Mouse (Mus musculus): ENCODE results near the gene Lyrm9.

The Lyrm9 gene

GRCm38 (mm10) chr11:78889156-78889555 is 62.8 kb downstream of the Lyrm9 start:
- H3K4me1 ChIP-seq (replicated peaks; ENCODE audit: low read depth, low read length) = peaks cover 18% of the 10 kb centered on the region
- H3K9me3 ChIP-seq (ENCODE audit: low read length) = no peaks in the 10 kb centered on the region
- no peak overlapping the region for H3K4me3 ChIP-seq (replicated peaks; ENCODE audit: low read length)
- no peaks in the 10 kb centered on the region for H3K27me3 ChIP-seq (ENCODE audit: insufficient read depth, low read length)
- no peaks in the 10 kb centered on the region for H3K36me3 ChIP-seq (ENCODE audit: insufficient read depth, low read length)
- TF ChIP-seq POU5F1 (IDR thresholded peaks at IDR 0.05; ENCODE audit: borderline replicate concordance, low read length) (no peak), CTCF (conservative IDR thresholded peaks at IDR 0.05; ENCODE audit: low read length) (no peak), NANOG (IDR thresholded peaks at IDR 0.05; ENCODE audit: borderline replicate concordance, low read length) (no peak)

Measured in E14TG2a.4 (cell line).